ENCODE assay signal across 13 mouse cellular contexts in the genomic region with DNA sequence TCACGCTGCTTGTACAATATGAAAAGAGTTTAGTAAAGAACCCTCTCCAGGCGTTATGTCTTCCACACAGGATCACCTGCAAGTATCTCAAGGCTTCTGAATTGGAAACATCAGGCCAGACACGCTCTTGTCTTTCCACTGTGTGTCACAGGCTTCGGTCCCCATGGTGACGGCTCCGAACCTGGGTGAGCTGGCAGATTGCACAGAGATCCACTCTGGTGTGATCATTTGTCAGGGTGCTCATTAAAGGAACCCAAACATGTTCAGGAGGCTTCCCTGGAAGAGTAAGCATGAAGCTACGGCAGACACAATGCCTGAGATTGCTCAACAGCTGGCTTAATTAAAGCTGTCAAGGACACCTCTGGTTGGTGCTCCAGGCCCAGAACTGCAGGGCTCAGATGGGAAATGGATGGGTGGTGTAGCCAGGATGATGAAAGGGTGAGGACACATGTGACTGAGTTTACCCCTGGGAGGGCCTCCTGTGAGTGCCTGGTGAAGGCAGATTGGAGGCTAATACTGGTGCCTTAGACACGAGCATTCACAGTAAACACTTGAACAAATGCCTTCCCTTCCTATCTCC.
DNase-seq lines count a peak whose midpoint lies in the region; ATAC-seq and TF ChIP-seq lines count a peak whose summit lies in the region.
"Had no signal": no experiment of that assay in that cellular context is flagged by ENCODE, and none has a peak within 500 bp of the region (broad histone marks: within the 10 kb centered on the region; RNA-seq: fewer than 3 reads in every experiment).

No protein-coding gene starts in this region.

- H3K9ac ChIP-seq in hindbrain, embryonic 14.5 days, result no peak overlapping the region
- H3K9ac ChIP-seq in stomach, postnatal 0 days (ENCODE audit: low read length), result no peak overlapping the region
- H3K9ac ChIP-seq: heart, embryonic 13.5 days; liver, embryonic 12.5 days had no signal

- 55% methylated on average over 8 of the region's 8 CpGs for WGBS in hindbrain, embryonic 14.5 days
- WGBS in stomach, postnatal 0 days, result 60% methylated on average over 8 of the region's 8 CpGs

- DNase-seq in adrenal gland, adult 2 months, result peak; percentile 33
- DNase-seq in adrenal gland, postnatal 4 days (ENCODE audit: low spot score in 2 of 2), result no peak
- peak; percentile 15 to 27 for DNase-seq in left cerebral cortex, adult 18-20 months (ENCODE audit: low spot score in 2 of 2)
- DNase-seq in left cerebral cortex, adult 11 months (ENCODE audit: low spot score), result no peak
- no peak for DNase-seq in hindbrain, embryonic 14.5 days (ENCODE audit: low spot score)
- peak; percentile 47 for DNase-seq in retina, embryonic 14.5 days (ENCODE audit: low spot score)
- no peak for DNase-seq in natural killer cell, adult 2 months (ENCODE audit: low spot score in 2 of 2)
- no peak for DNase-seq in stomach, postnatal 0 days (ENCODE audit: low spot score)
- DNase-seq: cerebellum, adult 18-20 months; lung, postnatal 14 days had no signal

- H3K27me3 ChIP-seq in hindbrain, embryonic 14.5 days (ENCODE audit: control insufficient read depth, insufficient read depth, low read length), result no peaks in the 10 kb centered on the region
- H3K27me3 ChIP-seq in stomach, postnatal 0 days (ENCODE audit: control insufficient read depth, insufficient read depth, low read length), result no peaks in the 10 kb centered on the region
- H3K27me3 ChIP-seq: heart, embryonic 13.5 days; liver, embryonic 12.5 days had no signal

- no peak overlapping the region for H3K4me2 ChIP-seq in hindbrain, embryonic 14.5 days (replicated peaks)
- H3K4me2 ChIP-seq in stomach, postnatal 0 days (replicated peaks; ENCODE audit: low read depth), result no peak overlapping the region
- H3K4me2 ChIP-seq: heart, embryonic 13.5 days; liver, embryonic 12.5 days had no signal

- H3K27ac ChIP-seq in hindbrain, embryonic 14.5 days, result peak overlapping the region; percentile 21; the same call in 1 of the 2 replicates
- H3K27ac ChIP-seq in stomach, postnatal 0 days (replicated peaks), result no peak overlapping the region
- H3K27ac ChIP-seq: heart, embryonic 13.5 days; liver, embryonic 12.5 days had no signal

- H3K9me3 ChIP-seq in hindbrain, embryonic 14.5 days (ENCODE audit: control insufficient read depth, low read length), result no peaks in the 10 kb centered on the region
- no peaks in the 10 kb centered on the region for H3K9me3 ChIP-seq in stomach, postnatal 0 days (ENCODE audit: control insufficient read depth, low read length)

- no peak for TF ChIP-seq EP300 in stomach, postnatal 0 days (optimal IDR thresholded peaks at IDR 0.05)

- H3K4me1 ChIP-seq in hindbrain, embryonic 14.5 days (replicated peaks; ENCODE audit: control insufficient read depth, insufficient read depth, low read length), result no peaks in the 10 kb centered on the region
- no peaks in the 10 kb centered on the region for H3K4me1 ChIP-seq in stomach, postnatal 0 days (replicated peaks; ENCODE audit: control insufficient read depth, insufficient read depth)
- H3K4me1 ChIP-seq: liver, embryonic 12.5 days had no signal

- TF ChIP-seq CTCF in stomach, postnatal 0 days (IDR thresholded peaks at IDR 0.05; ENCODE audit: low read depth), result no peak

- ATAC-seq in hindbrain, embryonic 14.5 days (ENCODE audit: low FRiP score), result no peak
- ATAC-seq in stomach, postnatal 0 days (ENCODE audit: low FRiP score, low TSS enrichment), result no peak
- ATAC-seq: activated CD4-positive, CD25-positive, alpha-beta regulatory T cell, adult 4 months; liver, embryonic 12.5 days had no signal

- H3K36me3 ChIP-seq in hindbrain, embryonic 14.5 days (replicated peaks; ENCODE audit: control insufficient read depth, insufficient read depth), result no peaks in the 10 kb centered on the region
- no peaks in the 10 kb centered on the region for H3K36me3 ChIP-seq in stomach, postnatal 0 days (ENCODE audit: control insufficient read depth, insufficient read depth, low read length)
- H3K36me3 ChIP-seq: heart, embryonic 13.5 days; liver, embryonic 12.5 days had no signal

- no peak overlapping the region for H3K4me3 ChIP-seq in hindbrain, embryonic 14.5 days (replicated peaks; ENCODE audit: low read length)
- no peak overlapping the region for H3K4me3 ChIP-seq in stomach, postnatal 0 days (ENCODE audit: low read depth, low read length)
- H3K4me3 ChIP-seq: heart, embryonic 13.5 days; liver, embryonic 12.5 days had no signal

Comparison
In these comparisons a context has a peak if more than half of its experiments do, and no peak if none do; other contexts are left out.
1. DNase-seq: peak in adrenal gland, adult 2 months (single experiment), left cerebral cortex, adult 18-20 months (2 of 2) and retina, embryonic 14.5 days (single experiment); none in adrenal gland, postnatal 4 days (0 of 2), left cerebral cortex, adult 11 months (single experiment), hindbrain, embryonic 14.5 days (single experiment), natural killer cell, adult 2 months (0 of 2) and stomach, postnatal 0 days (single experiment).